Mouse (Mus musculus) kidney, adult 2 months (tissue): ENCODE measurements around the gene Upk3bl.

Experiments
- CTCF ChIP-seq: fragments of 200-500 bp; conservative IDR thresholded peaks from 2 replicates; pipeline ENCODE4 v1.5.1; 2011; ENCODE audit warnings: low read depth, mild to moderate bottlenecking, control low read depth, low read length, moderate library complexity, mixed read lengths; ENCODE audit not compliant: insufficient read depth, insufficient read length
- POLR2A ChIP-seq: fragments of 200-500 bp; IDR thresholded peaks from one replicate; pipeline ENCODE4 v1.6.1; 2011; ENCODE audit warnings: low read depth, low read length, control low read depth

DNA sequence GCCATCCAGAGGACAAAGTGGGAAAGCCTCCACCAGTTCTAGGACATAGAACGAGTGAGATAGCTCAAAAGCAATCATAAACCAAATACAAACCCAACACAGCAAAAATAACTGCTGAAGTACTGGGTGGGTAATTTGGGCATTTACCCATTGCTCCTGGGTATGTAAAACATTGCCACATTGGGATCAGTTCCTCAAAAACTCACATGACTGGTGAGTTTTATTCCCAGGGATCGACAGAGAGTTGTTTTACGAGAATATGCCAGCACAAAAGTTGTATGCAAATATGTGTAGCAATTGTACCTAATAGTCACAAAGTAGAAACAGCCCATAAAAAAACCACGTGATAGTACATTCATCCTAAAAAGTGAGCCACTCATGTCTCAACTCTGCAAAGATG lies 19.4 kb upstream of the Upk3bl start:
- TF ChIP-seq CTCF: no peak
- no peak for TF ChIP-seq POLR2A
